Mouse (Mus musculus): ENCODE measurements around the gene Bcap31.
A peak's percentile ranks its signal among the peaks of the same experiment; 100 is the strongest.
"Not testable (repeated sequence)": the region's sequence is repeated elsewhere in the genome, so short reads cannot be mapped to it uniquely, and the experiment has no call there.

Gene Bcap31

DNA sequence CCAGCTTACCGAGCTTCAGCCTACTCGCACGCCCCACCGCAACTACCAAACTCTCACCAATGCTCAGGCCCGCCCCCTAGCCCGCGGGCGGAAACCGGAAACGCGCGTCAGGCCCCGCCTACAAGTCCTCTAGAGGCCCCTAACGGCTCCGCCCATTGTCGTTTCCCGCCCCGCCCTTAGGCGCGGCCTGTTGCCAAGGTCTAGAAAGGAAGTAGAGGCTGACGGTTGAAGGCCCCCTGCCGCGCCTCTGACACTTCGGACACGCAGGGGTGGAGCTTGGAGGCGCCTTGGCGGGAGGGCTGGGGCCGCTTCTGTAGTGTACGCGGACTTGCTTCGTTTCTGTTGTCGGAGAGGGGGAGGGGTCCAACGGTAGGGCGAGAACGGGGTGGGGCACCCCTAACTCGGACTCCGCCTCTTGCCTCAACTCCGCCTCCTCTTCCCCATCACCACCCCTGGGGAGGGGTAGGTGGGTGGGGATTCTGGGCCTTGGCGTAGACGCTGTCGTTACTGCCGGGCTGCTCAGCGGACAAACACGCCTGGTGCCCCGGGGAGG is at the start of gene Bcap31, which contains the start of gene Abcd1:
Gene Bcap31 (minus strand): TSS at position 67 of the 553 bp plus-strand sequence.
Gene Abcd1 (plus strand): TSS at position 489 of the 553 bp plus-strand sequence.
- peak; percentile 72 for DNase-seq (ENCODE audit: low read depth, low spot score)

DNA sequence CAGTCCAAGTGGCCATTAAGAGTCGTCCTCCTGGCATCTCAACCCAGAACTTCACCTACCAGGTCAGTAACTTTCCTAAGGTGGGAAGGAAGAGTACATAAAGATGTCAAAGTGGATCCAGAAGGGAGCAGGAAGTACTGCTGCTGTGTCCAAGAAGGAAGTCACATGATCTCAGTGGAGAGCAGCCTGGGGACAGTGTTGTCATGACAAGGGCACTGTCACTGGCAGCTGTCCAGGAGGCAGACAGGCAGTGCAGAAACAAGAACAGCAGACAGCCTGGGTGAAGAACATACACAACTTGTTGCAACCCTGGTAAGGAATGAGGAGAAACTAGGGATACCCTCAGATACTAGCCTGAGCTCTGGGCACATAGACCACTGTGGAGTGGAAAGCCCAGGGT is 49.3 kb upstream of the Bcap31 start:
- DNase-seq (ENCODE audit: low read depth, low spot score), result no peak

DNA sequence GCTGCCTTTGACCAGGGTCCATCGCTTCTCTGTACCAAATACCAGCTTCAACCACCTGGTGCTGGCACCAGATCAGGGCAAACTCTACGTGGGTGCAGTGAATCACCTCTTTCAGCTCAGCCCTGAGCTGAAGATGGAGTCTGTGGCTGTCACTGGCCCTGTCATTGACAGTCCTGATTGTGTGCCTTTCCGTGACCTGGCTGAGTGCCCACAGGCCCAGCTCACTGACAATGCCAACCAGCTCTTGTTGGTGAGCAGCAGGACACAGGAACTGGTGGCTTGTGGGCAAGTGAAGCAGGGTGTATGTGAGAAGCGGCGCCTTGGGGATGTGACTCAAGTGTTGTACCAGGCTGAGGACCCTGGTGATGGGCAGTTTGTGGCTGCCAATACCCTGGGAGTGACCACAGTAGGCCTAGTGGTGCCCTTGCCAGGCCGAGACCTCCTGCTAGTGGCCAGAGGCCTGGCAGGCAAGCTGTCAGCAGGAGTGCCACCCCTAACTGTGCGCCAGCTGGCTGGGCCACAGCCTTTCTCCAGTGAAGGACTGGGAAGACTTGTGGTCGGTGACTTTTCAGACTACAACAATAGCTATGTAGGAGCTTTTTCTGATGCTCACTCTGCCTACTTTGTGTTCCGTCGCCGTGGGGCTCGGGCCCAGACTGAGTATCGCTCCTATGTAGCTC is 42.8 kb upstream of the Bcap31 start:
- DNase-seq (ENCODE audit: low read depth, low spot score), result no peak

DNA sequence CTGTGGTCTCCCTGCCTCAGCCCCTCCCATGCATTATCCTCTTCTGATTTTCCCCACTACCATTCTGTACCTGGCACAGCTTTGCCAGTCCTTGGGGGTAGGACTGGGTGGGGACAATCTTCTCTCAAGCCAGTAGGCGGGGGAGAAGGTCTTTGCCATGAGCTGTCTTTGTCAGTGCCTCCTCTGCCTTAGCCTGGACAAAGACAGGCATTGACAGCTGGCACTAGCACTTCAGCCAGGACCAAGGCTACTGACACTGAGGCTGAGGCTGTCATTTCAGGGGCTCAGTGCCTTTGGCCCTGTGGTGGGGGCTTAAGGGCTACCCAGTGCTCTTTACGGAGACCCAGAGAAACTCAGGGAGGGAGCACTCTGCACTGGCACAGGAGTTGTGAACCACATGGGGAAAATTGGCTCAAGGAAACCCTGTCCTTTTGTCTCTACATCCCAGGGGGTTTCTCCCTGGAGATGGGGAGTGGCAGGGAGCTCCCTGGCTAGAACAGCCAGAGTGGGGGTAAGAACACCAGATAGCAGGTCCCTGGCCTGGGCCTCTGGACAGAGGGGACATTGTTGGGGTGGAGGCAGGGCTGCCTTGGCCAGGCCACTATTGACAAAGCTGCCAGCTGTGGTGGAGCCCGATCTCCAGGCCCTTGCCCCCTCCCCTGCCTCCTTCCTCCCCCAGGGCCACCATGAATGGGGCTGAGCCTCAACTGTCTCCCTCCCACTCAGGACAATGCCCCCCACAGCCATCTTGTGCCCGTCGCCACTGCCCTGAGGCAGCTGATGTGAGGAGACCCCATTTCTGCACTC is 40.6 kb upstream of the Bcap31 start, which contains the start of gene Plxnb3:
Gene Plxnb3 (plus strand): TSS at position 757 of the 807 bp plus-strand sequence.
- no peak for DNase-seq (ENCODE audit: low read depth, low spot score)

DNA sequence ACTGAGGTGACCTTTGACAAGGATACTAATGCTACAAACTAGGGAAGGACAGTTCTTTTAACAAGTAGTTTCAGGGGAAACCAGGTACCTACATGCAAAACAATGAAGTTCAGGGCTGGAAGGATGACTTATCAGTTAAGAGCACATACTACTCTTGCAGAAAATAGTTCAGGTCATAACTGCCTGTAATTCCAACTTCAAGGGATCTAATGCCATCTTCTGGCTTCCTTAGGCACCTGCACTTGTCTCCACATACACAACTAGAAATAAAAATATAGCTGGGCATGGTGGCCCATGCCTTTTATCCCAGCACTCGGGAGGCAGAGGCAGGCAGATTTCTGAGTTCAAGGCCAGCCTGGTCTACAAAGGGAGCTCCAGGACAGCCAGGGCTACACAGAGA is 33.0 kb upstream of the Bcap31 start:
- DNase-seq (ENCODE audit: low read depth, low spot score), result no peak

DNA sequence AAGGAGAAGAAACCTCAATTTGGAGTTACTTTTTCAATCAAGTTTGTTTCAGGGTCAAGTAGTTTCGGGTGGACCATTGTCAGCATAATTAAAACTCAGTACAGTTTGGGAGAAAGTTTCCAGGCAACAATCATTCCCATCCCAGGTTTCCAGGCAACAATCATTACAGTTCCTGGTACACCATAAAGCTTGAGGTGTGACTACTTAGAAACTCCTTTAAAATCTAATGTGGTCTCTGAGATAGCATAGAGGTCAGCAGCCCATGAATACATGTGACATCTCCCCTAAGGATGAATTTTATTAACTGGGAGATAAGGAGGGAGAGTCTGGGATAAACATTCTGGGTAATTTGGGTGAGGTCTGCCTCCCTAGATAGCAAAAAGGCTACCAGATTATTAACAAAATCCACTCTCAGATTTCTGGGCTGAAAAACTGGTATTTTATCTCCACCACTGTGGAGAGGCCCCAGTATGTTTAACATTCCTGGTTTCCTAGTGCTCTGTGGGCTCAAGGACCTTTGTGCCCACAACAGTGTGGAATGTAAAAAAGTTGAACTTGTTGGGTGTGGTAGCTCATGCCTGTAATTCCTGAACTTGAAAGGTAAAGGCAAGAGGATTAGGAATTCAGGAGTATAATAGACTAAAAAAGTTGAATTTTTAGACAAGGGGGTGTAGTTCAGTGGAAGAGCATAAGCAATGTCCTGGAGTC is 29.0 kb upstream of the Bcap31 start:
- DNase-seq (ENCODE audit: low read depth, low spot score), result no peak

DNA sequence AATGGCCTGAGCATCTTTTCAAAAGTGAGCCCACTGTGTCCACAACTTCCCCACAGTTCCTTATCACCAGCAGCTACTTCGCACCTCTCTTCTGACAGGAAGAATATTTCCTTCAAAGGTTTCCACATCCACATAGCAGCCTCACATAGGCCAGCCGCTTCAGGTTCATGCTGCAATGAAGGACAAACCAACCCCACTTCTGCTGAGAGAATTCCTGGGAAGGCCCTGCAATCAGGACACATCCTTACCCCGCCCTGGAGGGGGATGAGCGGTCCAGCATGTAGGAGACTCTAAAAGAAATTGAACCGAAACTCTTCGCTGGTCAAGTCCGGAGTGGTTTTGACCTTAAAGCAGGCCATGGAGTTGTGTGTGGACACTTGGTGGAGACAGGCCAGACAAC is 23.9 kb upstream of the Bcap31 start:
- DNase-seq (ENCODE audit: low read depth, low spot score), result not testable (repeated sequence)

DNA sequence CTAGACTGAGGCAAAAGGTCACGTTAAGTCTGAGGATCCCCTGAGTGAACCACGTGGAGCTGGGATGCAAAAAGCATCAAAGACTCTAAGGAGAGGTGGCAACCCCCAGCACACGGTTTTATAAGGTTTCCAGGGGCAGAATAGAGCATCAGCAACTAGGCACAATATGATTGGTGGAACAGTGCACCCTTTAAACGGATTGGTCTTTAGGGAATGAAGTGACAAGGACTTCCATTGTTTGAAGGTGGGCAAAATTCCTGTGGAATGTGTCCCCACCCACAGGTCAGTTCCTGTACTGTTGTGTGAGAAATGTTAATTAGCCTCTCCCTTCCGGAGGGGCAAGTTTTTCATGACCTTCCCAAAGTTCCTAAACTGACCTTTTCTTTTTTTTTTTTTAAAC is 23.2 kb upstream of the Bcap31 start:
- DNase-seq (ENCODE audit: low read depth, low spot score), result no peak

DNA sequence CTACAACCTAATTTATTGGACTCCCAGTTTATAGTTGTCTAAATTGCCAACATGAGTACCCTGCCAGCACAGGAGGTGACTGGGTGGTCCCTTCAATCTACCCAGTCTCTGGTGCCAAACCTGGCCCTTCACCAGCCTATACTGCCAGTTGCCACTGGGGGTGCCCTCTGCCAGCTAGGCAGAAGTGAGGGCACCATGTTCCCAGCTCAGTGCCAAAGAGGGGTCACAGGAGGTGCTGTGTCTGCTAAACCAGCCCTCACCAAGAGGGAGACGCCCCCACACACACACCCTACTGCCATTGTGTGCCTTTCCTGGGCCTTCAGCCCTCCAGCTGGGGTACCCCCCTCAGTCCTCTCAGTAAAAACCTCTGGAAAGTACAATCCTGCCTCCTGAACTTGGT is 22.2 kb upstream of the Bcap31 start:
- DNase-seq (ENCODE audit: low read depth, low spot score), result no peak

DNA sequence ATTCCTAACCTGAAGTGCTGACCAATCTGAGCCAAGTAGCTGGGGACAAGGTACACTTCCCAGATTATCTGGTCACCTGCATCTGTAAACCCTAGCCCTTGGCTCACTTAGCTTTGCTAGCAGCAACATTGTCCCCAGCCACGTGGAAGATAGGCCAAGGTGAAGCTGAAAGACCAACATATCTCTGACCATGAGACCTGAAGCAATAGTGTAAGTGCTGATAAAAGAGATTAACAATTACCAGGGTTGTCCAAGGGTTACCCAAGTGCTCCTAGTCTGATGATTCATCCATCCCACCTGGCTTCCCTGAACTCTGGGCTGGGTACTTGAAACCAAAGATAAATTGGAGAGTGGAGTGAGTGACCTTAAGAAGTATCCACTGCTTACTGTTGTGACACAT is 14.9 kb upstream of the Bcap31 start:
- no peak for DNase-seq (ENCODE audit: low read depth, low spot score)

DNA sequence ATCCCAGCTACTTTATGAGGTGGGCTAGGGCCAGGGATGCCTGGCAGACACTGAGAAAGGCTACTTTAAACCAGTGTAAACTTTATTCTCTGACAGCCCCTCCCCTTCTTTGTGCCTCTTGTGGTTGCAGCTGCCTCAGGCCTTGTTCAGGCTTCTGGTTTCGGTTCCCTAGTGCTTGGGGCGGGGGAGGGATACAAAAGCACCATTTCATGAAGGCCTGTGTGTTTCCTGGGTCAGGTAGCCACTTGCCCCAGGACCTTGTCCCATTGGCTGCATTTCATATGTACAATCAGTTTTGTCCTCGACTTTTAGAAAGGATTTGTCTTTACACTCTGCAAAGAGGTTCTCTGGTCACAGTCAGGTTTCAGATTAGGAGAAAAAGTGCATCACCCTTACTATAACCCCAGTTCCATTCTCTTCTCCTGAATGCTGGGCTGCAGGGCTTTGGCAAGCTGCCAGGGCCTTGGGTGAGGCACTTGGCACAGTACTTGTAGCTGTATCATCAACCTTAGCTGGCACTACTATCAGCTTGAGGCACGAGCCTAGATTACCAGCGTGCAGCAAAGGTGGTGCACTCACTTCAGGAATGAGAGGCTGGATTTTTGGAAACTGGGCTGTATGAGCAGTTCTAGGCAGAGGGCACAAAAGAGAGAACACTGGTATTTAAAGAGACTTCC is 2.8 kb upstream of the Bcap31 start:
- DNase-seq (ENCODE audit: low read depth, low spot score), result no peak

DNA sequence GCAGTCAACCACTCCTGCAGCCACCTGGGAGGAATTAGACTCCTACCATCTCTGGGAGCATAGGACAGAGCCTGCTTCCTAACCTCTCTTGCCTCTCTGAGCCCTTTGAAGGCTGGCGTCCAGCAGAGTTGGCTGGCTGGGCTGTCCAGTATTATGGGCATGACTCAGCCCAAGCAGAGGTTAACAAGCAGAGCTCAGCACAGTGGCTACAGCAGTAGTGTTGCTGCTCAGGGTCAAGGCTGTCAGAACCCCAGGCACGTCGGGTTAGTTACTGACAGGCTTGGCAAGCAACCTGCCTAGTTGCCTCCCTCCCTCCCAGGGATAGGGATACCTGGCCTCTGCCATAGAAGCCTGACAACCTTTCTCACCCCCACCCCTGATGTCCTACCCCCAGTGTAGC is 2.3 kb upstream of the Bcap31 start:
- DNase-seq (ENCODE audit: low read depth, low spot score), result no peak

DNA sequence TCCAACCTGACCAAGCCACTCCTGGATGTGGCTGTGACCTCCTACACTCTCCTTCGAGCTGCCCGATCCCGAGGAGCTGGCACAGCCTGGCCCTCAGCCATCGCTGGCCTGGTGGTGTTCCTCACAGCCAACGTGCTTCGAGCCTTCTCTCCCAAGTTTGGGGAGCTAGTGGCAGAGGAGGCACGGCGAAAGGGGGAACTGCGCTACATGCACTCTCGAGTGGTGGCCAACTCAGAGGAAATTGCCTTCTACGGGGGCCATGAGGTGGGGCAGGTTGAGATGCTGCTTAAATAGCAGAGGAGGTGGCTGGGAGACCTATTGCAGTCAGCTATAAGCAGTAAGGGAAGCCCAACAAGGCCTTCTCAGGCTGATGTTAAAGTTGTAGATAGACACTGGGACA is 1.7 kb upstream of the Bcap31 start:
- DNase-seq (ENCODE audit: low read depth, low spot score), result no peak

DNA sequence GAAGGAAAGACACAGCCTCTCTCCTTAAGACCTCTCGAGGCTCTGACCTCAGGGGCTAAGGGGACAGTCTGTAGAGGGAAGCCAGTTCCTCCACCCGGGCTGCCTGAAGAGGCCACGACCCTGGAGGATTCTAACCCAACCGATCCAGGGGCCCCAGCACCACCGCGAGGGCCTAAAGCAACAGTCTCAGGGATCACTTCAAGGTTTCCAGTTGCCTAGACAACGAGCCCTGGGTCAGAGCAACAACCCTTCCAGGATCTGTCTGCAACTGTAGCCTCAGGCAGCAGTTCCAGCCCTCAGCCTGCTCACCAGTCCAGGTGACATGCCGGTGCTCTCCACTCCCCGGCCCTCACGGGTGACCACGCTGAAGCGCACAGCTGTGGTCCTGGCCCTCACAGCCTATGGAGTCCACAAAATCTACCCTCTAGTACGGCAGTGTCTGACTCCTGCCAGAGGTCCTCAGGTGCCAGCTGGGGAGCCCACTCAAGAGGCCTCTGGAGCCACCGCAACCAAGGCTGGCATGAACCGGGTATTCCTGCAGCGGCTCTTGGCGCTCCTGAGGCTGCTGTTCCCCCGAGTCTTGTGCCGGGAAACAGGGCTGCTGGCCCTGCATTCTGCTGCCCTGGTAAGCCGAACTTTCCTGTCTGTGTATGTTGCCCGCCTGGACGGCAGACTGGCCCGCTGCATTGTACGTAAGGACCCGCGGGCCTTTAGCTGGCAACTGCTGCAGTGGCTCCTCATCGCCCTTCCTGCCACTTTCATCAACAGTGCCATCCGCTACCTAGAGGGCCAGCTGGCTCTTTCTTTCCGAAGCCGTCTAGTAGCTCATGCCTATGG is 952 bp upstream of the Bcap31 start:
- DNase-seq (ENCODE audit: low read depth, low spot score), result peak; percentile 4

DNA sequence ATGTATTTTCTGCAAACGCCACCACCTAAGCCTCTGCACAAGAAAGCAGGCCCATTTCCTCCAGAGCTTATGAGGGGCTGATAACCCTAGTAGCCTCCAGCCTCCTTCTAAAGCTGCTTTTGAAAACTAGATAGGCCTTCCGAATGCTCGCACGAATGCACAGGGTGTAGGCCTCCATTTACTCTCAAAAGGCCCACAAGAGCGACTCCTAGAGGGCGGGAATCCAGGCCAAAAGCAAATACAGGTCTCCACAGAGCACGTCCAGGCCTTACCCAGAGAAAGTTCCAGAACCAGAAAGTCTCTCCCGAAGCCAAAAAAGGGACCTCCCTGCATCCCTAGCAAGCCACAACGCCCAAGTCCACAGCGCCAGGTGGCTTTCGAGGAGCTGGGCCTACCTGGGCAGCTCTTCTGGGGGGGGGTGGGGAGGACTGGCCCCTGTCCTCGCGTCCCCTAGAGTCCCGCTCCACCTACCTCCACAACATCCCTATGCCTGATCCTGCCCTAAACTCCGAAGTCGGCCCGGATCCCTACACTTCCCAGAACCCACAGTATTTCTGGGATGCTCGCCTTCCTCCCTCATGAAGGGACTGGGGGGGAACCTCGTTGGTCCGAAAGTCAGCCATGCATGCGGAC is 383 bp downstream of the Bcap31 start:
- DNase-seq (ENCODE audit: low read depth, low spot score), result no peak

DNA sequence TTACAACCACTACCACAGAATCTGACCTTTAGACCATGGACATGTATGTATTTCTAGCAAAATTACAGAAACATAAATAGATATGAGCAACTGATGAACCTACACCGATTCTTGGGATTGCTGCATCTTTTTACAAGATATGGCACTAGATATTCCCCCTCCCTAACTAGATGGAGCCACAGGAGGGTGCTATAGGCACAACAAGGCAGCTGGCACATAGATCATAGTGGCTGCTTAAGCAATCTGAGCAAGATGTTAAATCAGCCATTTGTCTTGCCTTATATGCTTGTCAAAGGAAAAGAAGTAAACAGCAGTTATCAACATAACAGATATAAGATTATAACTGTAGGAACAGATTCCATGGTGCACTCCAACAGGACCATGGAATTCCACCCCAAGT is 15.5 kb downstream of the Bcap31 start:
- no peak for DNase-seq (ENCODE audit: low read depth, low spot score)

DNA sequence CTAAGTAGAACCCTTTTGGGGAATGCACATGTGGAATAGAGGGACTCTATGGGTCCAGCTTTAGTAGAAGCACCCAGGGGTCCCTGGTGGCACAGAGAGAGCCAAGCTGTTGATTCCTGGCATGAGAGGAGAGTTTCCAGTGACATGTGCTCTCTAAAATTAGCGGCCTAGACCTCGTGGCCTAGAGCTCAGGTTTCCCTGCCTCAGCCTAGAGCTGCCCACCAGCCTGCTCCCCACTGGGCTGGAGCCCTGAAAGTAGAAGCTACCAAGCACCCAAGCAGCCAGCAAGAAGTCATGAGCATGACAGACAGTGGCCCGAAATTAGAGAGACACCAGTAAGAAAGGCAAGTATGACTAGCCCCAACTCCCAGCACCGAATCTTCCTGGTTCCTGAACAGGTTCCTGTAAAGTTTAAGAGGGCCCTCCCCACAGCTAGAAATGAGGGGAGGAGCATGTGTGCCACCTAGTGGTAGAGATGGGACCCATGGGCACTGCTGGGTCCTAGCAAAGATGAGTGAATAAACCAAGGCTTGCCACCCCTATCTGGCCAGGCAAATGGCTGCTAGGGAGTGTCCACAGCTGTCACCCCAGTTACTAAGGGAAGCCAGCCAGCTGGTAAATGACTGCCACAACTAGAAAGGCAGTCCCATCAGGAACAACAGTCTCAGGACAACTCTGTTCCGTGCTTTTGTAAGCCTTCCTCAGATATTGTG is 24.9 kb downstream of the Bcap31 start:
- DNase-seq (ENCODE audit: low read depth, low spot score), result no peak

DNA sequence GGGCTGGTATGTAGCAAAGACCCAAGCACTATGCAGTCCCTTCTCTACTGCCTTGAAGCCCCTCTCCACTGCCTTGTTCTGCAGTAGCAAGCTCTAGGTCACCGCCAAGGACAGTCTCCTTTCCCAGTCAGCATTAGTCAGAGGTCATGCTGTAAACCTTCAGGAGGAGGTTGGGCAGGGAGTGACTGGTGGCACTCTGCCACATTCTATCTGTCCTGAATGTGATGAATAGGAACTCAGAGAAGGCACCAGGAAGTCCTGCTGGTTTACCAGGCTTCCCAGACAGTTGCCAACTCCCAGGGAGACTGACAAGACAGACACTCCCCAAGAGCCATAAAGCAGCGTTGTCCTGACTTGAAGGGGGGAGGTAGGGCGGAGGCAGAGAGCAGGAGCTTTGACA is 30.3 kb downstream of the Bcap31 start:
- no peak for DNase-seq (ENCODE audit: low read depth, low spot score)

DNA sequence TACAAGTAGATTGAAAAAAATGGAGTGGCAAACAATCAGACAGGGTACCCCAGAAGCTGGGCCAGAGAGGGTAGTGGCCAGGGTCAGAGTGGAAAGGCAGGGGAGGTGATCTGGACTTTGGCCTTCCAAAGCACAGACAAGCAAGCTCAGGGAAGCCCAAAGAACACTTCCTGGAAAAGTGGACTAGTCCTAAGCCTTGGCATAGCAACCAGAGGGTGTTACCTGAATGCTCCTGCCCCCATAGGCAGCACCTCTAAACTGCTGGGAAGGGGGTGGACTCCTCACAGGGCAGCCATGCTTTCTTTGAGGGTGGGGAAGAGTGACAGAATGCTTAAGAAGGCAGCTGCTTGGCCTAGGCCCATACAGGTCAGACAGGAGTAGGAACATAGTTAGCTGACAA is 31.0 kb downstream of the Bcap31 start:
- no peak for DNase-seq (ENCODE audit: low read depth, low spot score)

DNA sequence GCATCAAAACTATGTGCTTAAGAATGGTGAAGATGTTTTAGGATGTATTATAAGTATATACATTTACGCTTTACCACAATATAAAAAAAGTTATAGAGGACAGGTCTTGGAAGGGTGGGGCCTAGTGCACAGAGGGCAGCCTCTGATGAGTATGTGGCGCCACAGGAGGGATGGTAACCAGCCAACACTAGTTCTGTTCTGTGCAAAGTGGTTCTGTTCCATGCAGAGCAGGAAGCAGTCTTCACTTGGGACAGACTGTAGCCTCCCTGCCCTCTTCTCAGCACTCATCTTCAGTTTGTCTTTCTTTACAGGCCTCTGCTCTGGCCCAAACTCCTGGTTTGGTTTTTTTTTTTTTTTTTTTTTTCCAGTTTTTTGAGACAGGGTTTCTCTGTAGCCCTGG is 31.8 kb downstream of the Bcap31 start:
- no peak for DNase-seq (ENCODE audit: low read depth, low spot score)

All from retina, adult 2 months (tissue).